Mouse (Mus musculus): ENCODE data around the gene Ppp1r21. TPM values are rescaled to one million over a fixed set of nuclear protein-coding genes. Genes with fewer than 3 reads are reported as not detected.

The Ppp1r21 gene
- polyA plus RNA-seq, 1 experiment = not detected

DNA sequence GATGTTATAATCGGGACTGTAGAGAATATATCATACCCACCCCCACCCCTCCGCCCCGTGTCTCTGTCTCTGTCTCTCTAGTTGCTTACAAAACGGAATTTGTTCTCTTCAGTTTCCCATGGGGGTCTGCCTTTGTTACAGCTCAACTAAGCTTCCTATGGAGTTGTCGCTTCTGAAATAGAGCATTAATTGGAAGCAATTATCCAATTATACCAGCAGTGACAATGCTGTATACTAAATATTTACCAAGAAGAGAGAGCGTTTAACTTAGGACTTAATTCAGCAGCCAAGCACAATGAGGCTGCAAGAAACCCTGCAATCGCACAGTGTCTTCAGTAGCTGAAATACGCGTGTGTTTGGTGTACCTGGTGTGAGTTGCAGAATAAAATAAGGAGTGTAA lies 36.4 kb upstream of the Ppp1r21 start:
- WGBS = 46% methylated on average over 9 of the region's 9 CpGs
- H3K4me3 ChIP-seq (ENCODE audit: insufficient read depth, low read depth, low read length) = no peak overlapping the region

DNA sequence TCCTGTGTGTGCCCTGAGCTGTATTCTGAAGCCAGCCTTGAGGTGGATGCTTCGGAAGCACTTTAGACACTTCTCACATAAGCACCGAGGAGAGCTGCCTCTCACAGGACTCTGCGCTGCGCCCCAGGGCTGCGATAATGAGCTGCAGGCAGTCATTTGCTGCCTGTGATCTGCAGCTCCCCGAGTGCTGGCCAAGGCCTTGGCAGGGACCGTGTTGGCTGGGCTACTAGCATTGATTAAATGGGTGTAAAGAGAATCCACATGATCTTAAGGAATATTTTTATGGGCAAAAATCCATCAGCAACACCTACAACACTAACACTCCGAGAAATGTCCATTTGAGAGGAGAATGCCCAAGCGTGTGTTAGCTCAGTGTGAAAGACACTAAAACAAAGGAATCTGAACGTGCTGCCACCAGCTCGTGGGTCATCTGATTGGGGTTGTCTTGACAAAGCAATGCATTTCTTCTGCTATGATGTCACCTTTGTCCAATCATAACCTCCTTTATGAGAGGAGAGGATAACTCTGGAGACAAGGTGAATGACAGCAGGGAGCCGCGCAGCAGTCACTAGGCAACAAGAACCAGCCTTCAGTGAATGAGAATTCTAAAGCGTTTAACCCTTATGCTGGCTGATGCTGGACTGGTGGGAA lies 35.7 kb upstream of the Ppp1r21 start:
- Histone ChIP-seq H3K4me1 (ENCODE audit: control insufficient read depth, insufficient read depth, low read length) (peaks cover 9% of the 10 kb centered on the region), H3K27ac (ENCODE audit: insufficient read depth, low read depth, low read length) (0 out of 2 replicates have a peak overlapping the region, but pooled peaks have one; percentile 22), H3K4me3 (ENCODE audit: insufficient read depth, low read depth, low read length) (no peak overlapping the region)
- TF ChIP-seq CTCF (IDR thresholded peaks at IDR 0.05; ENCODE audit: insufficient read depth, low read depth, low read length) = no peak
- TF ChIP-seq POLR2A (IDR thresholded peaks at IDR 0.05; ENCODE audit: insufficient read depth, low read depth, low read length) = no peak
- WGBS = 35% methylated on average over 14 of the region's 14 CpGs

More for the DNA sequence above, 36.4 kb upstream of the Ppp1r21 start:
- H3K4me1 ChIP-seq (ENCODE audit: control insufficient read depth, insufficient read depth, low read length) = peaks cover 9% of the 10 kb centered on the region
- H3K27ac ChIP-seq (ENCODE audit: insufficient read depth, low read depth, low read length) = no peak overlapping the region
- TF ChIP-seq CTCF (IDR thresholded peaks at IDR 0.05; ENCODE audit: insufficient read depth, low read depth, low read length) = no peak
- no peak for TF ChIP-seq POLR2A (IDR thresholded peaks at IDR 0.05; ENCODE audit: insufficient read depth, low read depth, low read length)

DNA sequence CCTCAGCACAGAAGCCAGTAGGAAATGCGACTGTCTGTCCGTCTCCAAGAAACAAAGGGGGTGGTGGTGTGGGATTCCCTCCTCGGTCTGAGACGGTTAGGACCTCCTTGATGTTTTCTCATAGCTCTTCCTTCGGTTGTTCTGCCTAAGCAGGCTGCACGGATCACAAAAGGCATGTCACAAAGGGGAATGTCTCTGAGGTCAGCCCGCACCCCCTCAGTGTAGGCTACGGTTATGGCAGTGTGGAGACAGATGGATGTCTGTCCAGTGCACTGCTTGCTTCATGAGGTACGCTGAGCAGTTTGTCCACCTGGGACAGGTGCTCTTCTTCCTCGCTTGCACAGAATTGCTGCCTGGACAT lies 35.2 kb upstream of the Ppp1r21 start:
- 48% methylated on average over 10 of the region's 10 CpGs for WGBS
- TF ChIP-seq POLR2A (IDR thresholded peaks at IDR 0.05; ENCODE audit: insufficient read depth, low read depth, low read length) (no peak), CTCF (IDR thresholded peaks at IDR 0.05; ENCODE audit: insufficient read depth, low read depth, low read length) (no peak)
- Histone ChIP-seq H3K27ac (ENCODE audit: insufficient read depth, low read depth, low read length) (0 out of 2 replicates have a peak overlapping the region, but pooled peaks have one; percentile 22), H3K4me1 (ENCODE audit: control insufficient read depth, insufficient read depth, low read length) (peaks cover 9% of the 10 kb centered on the region), H3K4me3 (ENCODE audit: insufficient read depth, low read depth, low read length) (no peak overlapping the region)

DNA sequence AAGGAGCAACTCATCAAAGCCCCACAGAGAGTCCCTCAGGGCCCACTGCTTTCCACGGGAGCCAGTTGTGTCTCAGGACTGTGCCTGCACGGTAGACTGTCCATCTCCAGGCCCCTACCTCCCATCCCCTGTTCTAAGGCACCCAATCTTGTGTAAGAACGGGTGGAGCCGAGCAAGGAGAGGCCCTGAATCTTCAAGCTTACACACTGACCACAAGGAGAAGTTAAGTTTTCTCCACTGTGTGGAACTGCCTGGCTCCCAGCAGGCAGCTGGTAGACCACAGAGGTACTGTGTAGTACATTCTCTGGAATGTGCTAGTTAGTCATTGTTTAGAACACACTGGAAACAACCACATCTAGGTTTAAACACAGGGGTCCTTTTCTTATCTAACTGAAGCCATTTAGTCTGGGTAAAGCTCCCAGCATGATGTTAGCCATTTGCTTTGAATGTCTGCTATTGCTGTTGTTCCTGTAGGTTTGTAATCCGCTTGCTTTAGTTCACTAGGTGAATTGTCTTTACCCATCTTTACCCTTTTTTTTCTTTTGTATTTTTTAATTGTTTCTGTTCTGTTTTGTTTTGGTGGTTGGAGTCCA lies 31.7 kb upstream of the Ppp1r21 start:
- no peak overlapping the region for H3K27ac ChIP-seq (ENCODE audit: insufficient read depth, low read depth, low read length)
- H3K4me1 ChIP-seq (ENCODE audit: control insufficient read depth, insufficient read depth, low read length) = peaks cover 9% of the 10 kb centered on the region
- H3K4me3 ChIP-seq (ENCODE audit: insufficient read depth, low read depth, low read length) = no peak overlapping the region
- 91% methylated on average over 5 of the region's 5 CpGs for WGBS
- TF ChIP-seq CTCF (IDR thresholded peaks at IDR 0.05; ENCODE audit: insufficient read depth, low read depth, low read length) (no peak), POLR2A (IDR thresholded peaks at IDR 0.05; ENCODE audit: insufficient read depth, low read depth, low read length) (no peak)

DNA sequence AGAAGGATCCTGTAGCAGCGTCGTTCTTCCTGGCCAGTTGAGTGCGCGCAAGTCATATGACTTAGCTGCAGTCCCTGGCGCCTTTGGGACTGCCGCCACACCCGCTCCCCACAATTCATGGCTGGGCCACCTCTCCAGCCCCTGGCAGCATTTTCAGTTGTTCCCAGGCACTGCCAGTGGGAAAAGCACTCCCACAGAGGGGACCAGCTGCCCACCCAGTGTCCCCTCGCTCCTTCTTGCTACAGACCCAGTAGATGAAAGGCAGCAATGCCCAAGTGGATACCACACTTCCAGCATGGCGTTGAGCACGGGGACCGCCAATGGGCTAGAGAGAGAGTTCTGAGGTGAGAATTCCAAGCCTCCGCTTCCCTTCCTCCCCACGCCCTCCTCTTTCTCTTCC lies 25.9 kb upstream of the Ppp1r21 start:
- H3K27ac ChIP-seq (ENCODE audit: insufficient read depth, low read depth, low read length) = no peak overlapping the region
- TF ChIP-seq CTCF (IDR thresholded peaks at IDR 0.05; ENCODE audit: insufficient read depth, low read depth, low read length) = no peak
- no peak for TF ChIP-seq POLR2A (IDR thresholded peaks at IDR 0.05; ENCODE audit: insufficient read depth, low read depth, low read length)
- no peak overlapping the region for H3K4me3 ChIP-seq (ENCODE audit: insufficient read depth, low read depth, low read length)
- peaks cover 12% of the 10 kb centered on the region for H3K4me1 ChIP-seq (ENCODE audit: control insufficient read depth, insufficient read depth, low read length)
- 95% methylated on average over 13 of the region's 13 CpGs for WGBS

DNA sequence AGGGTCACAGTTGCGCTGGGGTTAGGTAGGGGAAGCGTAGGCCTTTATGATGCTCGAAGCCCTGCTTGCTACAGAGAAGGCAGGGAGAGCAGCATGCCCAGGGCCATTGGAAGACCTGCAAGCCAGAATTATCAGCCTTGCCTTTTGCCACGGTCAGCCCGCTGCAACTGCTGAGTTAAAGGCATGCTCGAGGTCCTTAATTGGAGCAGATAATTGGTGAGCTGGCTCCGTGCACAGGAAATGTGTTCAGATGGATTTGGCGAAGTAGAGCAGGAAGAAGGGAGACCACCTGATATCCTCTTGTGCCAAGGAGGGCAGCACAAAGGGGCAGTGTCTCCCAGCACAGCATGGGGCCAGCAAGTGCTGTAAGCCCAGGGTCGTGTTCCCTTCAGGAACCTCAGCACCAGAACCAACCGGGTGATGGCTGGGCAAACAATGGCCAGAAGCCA lies 24.6 kb upstream of the Ppp1r21 start:
- no peak for TF ChIP-seq CTCF (IDR thresholded peaks at IDR 0.05; ENCODE audit: insufficient read depth, low read depth, low read length)
- no peak for TF ChIP-seq POLR2A (IDR thresholded peaks at IDR 0.05; ENCODE audit: insufficient read depth, low read depth, low read length)
- Histone ChIP-seq H3K4me1 (ENCODE audit: control insufficient read depth, insufficient read depth, low read length) (peaks cover 14% of the 10 kb centered on the region), H3K27ac (ENCODE audit: insufficient read depth, low read depth, low read length) (peak overlapping the region; percentile 12; the same call in 1 of the 2 replicates), H3K4me3 (ENCODE audit: insufficient read depth, low read depth, low read length) (no peak overlapping the region)
- 44% methylated on average over 10 of the region's 10 CpGs for WGBS

DNA sequence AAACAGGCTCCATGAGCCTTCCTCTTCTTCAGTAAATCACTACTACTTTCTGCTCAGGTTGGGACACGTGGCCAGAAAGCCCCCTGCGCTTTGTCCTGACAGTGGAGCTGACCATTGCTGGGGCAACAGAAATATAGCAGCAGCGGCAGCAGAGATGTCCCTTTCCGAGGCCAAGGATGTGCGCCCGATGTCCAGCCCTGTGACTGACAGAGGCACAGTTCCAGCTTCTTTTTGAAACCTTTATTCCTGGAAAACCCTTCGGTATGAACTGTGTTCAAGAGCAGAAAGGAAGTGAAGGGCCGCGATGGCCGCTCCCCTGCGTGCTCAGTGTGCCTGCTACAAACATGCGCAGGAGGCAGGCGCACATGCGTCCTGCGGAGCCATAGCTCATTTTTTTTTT lies 24.0 kb upstream of the Ppp1r21 start:
- WGBS = 83% methylated on average over 15 of the region's 15 CpGs
- Histone ChIP-seq H3K4me3 (ENCODE audit: insufficient read depth, low read depth, low read length) (no peak overlapping the region), H3K4me1 (ENCODE audit: control insufficient read depth, insufficient read depth, low read length) (peaks cover 14% of the 10 kb centered on the region), H3K27ac (ENCODE audit: insufficient read depth, low read depth, low read length) (no peak overlapping the region)
- TF ChIP-seq POLR2A (IDR thresholded peaks at IDR 0.05; ENCODE audit: insufficient read depth, low read depth, low read length) = no peak
- no peak for TF ChIP-seq CTCF (IDR thresholded peaks at IDR 0.05; ENCODE audit: insufficient read depth, low read depth, low read length)

DNA sequence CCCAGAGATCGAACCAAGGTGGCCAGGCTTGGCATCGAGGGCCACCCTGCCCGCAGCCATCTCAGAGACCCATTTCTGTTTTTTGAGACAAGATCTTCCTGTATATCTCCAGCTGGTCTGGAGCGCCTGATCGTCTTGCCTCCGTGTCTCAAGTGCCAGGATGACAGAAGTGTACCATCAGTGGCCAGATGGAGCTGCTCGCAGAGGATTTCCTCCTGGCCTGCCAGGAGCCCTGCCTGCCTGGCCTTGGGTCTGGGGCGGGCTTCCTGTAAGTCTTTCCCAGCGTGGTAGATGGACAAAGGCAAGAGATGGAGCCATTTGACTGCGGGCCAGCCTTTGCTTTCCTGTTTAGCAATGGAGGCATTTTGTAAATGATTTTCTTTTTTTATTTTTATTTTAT lies 22.5 kb upstream of the Ppp1r21 start:
- Histone ChIP-seq H3K4me1 (ENCODE audit: control insufficient read depth, insufficient read depth, low read length) (peaks cover 14% of the 10 kb centered on the region), H3K4me3 (ENCODE audit: insufficient read depth, low read depth, low read length) (no peak overlapping the region), H3K27ac (ENCODE audit: insufficient read depth, low read depth, low read length) (no peak overlapping the region)
- no peak for TF ChIP-seq CTCF (IDR thresholded peaks at IDR 0.05; ENCODE audit: insufficient read depth, low read depth, low read length)
- TF ChIP-seq POLR2A (IDR thresholded peaks at IDR 0.05; ENCODE audit: insufficient read depth, low read depth, low read length) = no peak
- WGBS = 88% methylated on average over 10 of the region's 10 CpGs

DNA sequence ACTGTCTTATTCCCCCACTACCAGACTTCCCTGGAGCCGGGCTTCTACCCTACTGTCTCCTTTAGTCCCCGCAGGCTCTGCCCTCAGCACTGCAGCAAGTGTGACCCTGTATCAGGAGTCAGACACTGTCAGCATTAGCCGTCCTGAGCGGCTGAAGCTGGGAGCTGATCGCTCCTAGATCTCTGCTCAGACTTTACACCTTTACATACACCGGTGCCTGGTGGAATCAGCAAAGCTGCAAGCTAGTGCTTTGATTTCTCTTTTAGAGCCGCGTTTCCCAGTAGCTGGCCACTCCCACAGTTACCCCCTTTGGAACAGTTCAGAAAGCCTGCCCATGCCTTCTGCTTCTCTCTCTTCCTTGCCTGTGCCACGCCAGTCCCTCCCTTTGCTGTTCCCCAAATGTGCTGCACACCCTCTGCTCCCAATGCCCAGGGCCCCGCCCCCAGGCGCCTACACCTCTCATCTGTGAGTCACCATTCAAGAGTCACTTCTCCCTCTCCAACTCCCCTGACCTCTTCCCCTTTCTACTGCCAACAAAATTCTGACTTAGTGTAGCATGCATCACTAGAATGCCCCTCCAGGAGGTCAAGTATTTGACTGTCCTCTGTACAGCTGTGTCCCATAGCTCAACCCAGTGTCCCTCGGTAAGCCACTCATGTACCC lies 20.9 kb upstream of the Ppp1r21 start:
- peaks cover 14% of the 10 kb centered on the region for H3K4me1 ChIP-seq (ENCODE audit: control insufficient read depth, insufficient read depth, low read length)
- WGBS = 44% methylated on average over 12 of the region's 12 CpGs
- H3K4me3 ChIP-seq (ENCODE audit: insufficient read depth, low read depth, low read length) = no peak overlapping the region
- no peak for TF ChIP-seq POLR2A (IDR thresholded peaks at IDR 0.05; ENCODE audit: insufficient read depth, low read depth, low read length)
- H3K27ac ChIP-seq (ENCODE audit: insufficient read depth, low read depth, low read length) = no peak overlapping the region
